Mouse (Mus musculus) right cerebral cortex, postnatal 25 days (tissue): ENCODE measurements at regions not wholly inside any gene's neighbourhood (a gene's known extent, or its start where the extent isn't known, plus 50 kb on each side); places are given as distances from the start of the nearest gene placed in this dataset.

Experiments used
- DNase-seq: peaks from one replicate; pipeline ENCODE4 v3.0.0; 2022

DNA sequence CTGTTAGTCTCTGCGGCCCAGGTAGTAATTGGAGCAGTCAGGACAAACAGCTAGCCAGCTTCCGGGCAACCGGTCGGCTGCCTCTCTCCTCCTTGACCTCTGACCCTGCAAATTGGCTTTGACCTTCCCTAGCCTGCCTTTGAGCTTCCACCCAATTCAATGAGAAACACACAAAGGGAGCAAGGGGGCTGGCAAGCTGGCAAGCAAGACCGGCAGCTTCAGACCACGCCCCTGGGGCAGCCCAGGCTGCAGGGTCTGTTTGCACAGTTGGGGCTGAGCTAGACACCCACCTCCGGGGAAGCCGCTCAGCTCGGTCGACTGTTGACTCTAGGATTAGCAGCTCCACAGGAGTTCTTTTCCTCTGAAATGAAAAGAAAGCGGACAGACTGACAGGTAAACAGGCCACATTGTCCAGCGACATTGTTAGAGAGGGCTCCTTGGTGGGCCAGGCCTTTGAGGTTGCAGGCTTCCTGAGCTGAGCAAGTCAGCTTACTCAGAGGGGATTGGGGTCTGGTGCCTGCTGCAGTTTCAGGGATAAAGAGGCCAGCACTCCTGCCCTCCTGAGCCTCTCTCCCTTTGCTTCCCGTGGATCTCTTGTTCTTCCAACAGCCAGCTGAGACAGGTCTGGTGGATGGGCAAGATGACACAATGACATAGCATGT, 116.6 kb downstream of the Inhbb start:
- DNase-seq = no peak

DNA sequence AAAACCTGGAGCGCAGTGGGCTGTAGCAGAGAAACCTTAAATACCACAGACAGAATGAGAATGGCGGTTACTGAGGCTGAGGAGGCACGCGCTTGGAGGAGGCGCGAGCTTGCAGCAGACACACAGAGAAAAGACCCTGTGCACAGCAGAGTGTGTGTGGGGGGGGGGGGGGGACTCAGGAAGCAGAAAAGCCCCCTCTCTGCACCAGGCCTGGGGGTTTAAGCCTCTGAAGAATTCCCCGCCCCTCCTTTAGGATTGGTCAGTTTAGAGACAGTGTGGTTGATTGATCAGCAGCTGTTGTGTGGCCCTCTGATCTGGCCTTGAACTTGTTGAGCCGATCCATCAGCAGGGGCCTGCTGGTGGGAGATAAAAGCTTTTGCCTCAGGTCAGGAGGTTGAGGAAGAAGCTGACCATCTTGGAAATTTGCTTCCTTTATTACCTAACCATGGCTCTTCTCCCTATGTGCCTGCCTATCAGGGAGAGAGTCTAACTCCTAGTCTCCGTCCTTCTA, 117.5 kb downstream of the Inhbb start:
- DNase-seq = no peak

DNA sequence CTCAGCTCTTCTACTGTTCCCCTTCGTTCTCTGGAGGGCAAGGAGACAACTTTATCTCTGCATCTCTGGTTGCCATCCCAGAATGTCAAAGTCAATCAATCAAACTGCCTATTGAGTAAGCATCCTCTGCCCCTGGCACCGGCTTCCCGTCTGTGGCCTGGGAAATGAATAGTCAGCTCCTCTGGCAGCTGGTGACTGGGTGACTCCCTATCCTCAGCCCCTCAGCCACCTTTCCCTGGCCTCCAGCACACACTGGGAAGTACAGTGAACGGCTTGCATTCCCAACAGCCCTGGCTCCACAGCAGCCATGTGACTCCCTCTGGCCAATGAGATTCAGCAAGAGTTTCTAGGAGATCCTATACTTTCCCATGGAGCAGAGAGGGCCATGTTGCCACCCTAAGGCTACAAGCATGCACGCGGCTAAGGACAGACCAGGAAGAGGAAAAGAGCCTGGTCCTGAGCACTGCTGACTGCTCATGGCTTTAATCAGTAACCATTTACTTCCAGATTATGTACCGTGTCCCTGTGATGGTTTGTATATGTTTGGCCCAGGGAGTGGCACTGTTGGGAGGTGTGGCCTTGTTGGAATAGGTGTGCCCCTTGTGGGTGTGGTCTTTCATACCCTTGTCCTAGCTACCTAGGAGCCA, 119.6 kb downstream of the Inhbb start:
- no peak for DNase-seq

DNA sequence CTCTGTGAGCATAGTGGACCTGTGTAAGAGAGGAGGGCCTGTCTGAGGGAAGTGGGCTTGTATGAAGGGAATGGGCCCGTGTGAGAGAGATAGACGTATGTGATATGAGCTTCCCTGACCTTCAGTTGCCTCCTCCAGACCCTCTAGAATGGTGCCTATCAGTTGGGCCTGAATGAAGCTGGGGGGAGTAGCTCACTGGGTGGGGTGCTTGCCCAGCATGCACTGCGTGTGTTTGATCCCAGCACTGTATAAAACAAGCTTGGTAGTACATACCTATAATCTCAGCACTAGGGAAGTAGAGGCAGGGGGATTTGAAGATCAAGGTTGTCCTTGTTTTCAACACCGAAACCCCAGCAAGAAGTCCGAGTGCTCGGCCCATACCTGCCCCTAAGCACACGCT, 120.1 kb downstream of the Inhbb start:
- no peak for DNase-seq

DNA sequence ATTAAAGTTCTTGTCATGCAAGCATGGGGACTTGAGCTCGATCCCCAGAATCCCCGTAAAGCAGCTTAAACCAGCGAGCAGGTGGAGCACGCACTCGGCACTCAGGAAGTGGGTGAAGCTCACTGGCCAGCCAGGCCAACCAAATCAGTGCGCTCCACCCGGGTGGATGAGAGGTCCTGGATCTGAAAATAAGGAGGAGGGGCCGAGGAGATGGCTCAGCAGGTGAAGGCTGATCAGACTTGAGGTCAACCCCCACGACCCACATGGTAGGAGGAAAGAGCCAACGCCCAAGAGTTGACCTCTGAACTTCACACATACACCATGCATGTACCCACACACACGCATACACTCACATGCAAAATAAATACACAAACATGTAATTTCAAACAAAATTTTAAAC, 120.8 kb downstream of the Inhbb start:
- DNase-seq = no peak

DNA sequence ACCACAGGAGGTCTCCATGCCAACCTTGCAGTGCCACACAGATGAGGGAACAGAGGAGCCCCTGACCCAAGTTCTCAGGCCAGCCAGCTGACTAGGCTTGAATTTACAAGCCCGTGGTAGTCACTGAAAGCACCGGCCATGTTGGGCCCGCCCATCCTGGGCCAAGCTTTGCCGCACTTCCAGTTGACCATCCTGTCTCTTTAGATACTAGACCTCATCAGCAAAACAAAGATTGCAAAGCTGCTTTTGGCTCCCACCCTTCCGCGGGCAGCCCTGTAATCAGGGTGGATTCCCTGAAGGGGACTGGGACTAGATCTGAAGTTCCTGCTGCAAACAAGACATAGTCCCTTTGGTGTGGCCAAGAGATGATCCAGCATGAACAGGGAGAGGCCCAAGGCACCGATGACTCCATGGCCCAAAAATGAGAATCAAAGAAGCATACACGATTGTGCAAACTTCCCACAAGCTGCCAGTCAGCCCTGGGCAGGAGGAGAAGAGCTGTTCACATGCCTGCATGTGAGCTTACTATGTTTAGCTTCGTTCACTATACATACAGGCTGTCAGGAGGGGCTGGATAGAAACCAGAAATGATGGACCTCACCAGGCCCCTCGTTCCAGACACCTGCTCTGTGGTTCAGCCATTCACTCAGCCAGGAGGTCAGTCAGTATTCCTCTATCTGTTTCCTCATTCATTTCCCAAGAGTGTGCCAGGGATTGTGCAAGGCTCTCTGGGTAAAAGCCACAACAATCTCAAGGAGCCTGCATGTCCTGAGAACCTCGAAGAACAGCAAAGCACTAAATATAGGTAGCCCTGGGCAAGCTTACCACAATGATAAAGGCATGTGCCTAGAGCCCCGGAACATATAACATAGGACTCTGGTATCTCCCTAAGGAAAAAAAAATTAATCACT, 122.0 kb downstream of the Inhbb start:
- no peak for DNase-seq

DNA sequence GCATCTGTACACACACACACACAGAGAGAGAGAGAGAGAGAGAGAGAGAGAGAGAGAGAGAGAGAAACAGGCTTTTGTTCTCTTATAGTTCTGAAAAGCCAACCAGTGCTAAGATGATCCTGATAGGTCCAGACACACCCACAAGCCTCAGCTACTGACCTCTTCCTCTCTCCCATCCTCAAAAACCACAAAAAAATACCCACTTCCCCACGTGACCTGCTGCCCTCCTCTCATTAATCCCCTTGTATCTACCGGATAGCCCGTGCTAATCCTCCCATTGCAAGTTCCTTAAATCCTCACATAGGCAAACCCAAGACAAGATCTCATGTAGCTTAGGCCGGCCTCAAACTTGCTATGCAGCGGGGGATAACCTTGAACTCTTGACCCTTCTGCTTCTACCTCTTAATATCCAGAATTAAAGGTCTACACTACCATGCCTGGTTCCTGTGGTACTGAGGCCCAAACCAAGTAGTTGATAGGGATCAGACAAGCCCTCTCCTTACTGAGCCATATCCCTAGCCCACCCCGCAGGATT, 123.3 kb downstream of the Inhbb start:
- DNase-seq = no peak

DNA sequence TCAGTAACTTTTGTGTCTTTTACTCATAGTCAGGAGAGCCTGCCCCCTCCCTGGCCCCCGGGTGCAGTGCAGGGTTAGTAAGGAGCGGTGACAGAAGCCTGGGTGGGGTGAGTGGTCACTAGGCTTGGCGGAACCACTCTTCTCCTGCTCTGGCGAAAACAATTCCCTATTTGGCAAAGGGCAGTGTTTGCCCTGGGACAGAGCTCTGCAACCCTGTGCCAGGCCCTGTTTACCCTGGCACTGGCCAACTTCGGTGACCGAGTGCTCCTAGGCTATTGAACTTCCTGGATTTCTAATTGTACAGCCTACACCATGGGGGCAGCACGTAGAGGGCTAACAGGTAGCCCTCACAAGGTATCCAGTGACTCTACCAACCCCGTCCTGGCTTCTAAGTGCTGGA, 126.9 kb downstream of the Inhbb start:
- no peak for DNase-seq

DNA sequence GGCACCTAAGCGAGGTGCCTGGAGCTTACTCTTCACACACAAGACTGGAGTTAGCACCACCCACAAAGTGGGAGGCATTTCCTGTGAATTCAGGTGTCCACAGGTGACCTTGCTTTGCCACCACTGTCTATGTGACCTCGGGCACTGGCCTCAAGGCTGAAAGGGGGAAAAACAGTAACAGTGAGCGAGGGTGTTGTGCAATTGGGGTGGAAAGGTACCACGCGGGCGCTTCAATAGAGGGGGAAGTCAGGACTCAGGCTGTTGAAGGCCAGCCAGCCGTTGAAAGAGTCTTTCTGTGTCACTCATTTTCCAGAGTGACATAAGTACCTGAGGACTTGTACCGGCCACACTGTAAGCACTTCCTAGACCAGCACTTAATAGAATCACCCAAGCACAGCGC, 128.2 kb downstream of the Inhbb start:
- DNase-seq = no peak

DNA sequence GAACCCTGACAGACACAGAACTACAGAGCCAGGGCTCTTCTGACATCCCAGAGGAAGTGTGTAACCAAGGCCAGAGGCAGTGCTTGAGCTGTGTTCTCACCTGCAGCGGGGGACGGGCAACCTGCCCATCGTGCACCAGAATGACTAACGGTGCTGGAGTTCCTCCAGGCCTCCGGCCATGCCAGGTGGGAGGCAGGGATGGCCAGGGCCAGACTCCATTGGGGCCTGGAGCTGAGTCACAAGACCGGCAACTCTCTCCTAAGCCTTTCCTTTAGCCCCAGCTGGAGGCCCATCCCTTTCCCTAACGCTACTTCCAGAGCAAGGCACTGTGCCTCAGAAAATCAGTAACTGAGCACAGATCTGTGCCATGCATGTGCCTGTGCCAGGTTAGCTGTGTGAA, 129.8 kb downstream of the Inhbb start:
- no peak for DNase-seq

DNA sequence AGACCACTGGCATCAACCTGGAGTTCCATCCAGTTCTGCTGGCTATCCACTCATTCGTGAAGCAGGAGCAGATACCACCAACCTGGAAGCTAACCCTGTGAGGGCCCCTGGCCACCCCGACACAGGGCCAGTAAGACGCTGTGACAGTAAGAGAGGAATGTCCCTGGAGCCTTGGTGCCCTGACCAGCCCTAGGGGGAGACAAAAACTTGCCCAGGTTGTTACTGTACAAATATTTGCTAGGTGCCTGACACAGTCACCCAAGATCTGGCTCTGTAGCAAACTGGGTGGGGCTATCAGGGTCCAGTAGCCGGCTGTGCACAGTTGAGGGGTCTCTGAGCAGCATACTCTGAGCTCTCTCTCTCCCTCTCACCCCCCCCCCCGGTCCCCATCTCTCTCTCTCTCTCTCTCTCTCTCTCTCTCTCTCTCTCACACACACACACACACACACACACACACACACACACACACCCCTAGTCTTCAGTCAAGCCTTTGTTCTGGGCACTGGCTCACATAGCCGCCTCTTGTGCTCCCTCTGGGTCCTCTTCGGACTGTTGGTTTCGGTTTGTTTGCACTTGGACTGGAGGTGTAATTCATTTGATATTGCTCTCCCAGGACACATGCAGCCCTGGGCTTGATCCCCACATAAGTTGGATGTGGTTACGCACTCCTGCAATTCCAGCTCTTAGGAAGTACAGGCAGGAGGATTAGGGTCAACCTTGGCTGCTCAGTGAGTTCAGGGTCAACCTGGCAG, 131.7 kb downstream of the Inhbb start:
- no peak for DNase-seq

DNA sequence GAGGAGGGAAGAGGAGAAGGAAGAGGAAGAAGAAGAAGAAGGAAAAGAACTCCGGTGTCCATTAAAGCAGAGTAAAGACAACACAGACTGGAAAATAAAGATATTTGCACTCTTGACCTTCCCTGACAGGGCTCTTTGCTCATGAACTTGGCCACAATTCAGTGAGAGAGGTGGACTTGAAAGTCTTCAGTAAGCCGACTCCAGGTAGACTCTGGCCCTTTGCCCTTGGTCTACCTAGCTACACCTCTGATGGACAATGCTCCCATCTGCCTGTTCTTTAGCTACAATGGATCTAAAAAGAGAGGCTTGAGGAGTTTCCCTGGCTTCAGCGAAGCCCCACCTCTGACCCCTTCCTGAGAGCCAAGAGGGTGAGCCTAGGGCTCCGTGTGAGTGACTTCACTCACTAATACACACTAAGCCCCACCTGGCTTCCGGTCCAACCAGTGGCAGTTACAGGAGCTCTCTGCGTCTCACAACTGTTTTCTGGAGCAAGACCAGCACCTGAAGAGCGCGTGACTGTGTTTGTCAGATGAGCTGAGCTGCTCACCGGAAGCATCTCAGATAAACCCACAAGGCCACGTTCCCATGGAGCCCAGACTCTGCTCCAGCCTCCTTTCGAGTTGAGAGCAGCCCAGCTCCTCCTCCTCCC, 132.4 kb downstream of the Inhbb start:
- DNase-seq = no peak

DNA sequence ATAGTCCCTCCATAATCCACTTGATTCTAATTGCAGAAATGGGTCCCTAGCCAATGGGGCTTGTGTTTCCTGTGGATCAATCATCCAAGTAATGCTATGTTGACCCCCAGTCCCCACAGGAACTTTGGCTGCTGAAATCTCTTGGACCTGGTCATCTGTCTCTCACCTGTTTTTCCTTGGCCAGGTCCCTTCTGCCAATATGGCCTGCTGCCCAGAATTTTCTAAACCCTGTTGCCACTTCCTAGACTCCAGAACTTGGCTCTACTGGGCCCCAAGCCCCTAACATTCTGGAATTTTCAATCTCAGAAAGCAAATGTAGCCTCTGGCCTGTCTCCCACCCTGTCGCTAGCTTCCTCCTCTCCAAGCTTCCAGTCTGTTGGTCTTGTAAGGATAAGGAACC, 139.6 kb downstream of the Inhbb start:
- DNase-seq = no peak

DNA sequence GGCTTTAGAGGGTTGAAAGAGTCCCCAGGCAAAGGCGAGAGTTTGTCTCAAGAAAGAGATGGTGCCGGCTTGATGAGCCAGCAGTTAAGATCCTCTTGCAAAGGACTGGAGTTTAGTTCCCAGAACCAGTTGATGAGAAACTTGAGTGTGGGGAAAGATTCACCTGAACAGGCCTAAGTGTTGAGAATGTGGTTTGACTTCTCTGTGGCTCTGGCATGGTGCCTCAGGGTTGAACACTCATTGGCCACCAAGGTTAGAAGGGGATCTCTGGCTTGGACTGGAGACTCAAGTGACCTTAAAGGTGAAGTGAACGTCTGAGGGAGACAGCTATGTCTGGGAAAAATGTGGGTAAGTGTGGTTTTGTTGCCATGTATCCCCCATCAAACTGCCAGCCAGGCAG, 142.8 kb downstream of the Inhbb start:
- DNase-seq = no peak

DNA sequence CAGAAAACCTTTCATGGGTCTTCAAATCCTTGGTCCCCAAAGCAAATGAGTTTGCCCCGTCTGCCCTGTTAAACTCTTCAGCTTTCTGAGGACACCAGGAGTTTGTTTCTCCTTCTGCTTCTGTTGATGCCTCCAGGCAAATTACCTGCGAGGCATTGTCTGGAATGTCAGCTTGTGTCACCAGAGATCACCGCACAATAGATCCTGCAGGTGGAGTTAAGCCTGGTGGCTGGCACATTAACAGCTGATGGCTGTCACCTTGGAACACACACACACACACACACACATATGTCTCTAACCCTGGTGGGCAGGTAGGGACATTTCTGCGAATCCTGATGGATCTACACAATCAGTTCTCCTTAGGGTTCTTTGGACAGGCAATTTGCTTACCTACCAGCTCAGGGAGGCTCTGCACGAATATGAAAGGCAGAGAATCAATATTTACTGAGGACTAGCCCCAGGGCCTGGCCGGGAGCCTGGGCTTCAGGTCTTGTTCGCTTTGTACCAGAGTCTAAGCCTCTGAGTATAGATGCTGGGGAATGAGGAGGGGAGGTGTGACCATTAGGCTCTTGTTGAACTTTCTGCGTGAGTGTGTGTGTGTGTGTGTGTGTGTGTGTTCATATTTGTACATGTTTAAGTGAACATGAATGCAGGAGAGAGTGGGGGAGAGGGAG, 143.4 kb downstream of the Inhbb start:
- DNase-seq = no peak

DNA sequence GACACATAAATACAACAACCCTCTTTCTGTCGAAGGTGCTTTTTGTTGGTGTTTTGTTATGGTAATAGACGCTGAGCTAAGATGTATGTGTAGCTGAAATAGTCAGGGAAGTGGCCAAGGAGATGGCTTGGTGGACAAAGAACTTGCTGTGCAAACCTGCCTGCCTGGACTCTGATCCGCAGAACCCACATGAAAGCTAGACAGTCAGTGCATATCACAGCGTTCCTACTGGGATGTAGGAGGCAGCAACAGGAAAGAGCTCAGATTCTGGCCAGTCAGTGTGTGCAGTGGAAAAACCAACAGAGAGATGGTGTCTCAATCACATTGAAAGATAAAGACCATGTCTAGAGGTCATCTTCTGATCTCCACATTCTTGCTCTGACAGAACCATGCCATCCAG, 144.1 kb downstream of the Inhbb start:
- DNase-seq = no peak

DNA sequence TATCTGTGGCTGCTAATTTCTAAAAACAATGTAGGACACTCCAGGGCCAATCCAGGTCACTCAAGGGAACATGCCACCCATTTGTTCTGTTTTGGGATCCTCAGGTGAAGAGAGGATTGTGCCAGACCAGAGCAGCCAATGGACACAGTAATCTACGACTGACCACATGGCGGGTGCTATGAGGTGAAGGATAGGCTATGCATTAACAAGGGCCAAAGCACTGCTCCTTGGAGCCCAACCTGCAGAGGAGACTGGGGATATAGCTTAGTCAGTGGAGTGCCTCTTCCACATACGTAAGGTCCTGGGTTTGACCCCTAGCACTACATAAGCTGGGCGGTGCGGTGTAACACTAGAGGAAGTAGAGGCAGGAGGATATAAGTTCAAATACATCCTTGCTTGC, 156.0 kb downstream of the Inhbb start:
- DNase-seq = no peak

DNA sequence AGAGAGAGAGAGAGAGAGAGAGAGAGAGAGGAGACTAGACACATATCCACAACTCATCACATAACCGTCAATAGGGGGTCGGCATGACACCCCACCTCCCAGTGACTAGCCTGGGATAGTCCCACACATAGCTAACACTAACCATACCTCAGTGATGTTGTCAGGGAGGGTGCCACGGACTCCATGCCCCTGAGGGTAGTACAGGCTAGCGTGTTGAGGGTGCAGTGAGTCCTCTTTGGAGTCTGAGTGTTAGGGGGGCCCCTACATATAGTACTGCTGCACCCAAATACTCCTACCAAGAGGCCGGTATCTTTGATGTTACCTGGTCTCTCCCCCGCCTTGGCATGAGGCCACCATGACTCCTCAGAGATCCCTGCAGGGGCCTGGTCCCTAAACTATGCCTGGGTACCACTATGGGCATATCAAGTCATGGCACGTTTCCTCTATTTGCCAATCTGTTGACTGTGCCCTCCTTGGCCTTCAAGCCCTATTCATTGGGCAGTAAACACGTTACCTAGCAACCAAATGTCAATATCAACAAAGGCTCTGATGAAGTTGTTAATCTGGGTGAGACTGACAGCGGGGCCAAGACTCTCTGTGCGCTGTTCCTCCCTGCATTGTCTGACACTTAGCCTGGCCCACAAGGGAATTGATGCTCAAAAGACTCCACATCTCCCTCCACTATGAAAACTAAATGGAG, 156.7 kb downstream of the Inhbb start:
- no peak for DNase-seq

DNA sequence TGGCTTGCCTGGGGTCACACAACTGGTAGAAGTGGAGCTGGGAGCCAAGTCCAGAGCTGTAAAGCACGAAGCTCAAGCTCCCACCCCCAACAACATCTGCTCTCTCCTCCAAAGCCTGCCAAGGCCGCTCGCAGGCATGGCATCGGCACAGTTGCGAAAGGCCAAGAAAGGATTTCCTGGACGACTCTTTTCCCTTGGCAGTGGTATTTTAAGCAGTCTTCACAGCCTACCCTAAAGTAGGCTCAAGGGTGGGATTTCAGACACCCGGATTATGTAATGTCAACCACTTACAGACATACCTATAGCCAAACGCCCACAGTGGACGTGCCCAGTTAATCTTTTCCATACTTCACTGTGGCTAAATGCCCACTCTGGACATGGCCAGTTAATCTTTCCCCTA, 162.6 kb downstream of the Inhbb start:
- no peak for DNase-seq

DNA sequence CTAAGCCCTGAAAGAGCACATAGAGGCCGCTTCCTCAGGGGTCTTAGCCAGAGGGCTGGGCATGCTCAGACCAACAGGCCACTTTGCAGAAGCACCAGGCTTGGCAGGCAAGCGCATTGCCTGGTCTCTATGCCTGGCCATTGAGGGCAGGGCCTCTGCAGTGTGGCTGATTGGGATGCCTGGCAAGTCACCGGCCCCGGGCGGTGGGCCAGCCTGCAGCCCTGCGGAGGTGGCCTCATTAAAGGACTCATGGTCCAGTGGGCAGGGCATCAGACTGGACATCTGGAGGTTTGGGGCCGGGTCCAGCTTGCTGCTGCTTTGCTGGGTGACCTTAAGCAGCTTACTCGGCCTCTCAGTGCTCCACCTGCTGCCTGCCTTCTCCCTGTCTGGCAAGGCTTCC, 165.3 kb downstream of the Inhbb start:
- DNase-seq = peak; percentile 66

DNA sequence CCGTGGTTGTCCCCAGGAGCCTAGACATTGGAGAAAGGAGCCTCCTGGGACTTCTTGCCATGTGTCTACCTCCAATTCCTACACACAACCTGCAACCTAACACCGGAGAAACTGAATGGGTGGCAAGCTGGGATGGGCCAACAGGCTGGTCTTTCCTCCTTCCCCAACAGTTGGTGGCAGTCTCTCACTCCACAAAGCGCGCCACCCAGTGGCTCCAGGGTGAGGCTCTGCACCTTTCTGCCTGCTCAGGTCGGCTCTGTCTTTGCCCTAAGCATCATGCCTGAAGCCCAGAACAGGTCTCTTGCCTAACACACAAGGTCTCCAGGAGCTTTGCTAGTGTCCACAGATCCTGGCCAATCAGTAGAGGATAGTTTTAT, 166.0 kb downstream of the Inhbb start:
- DNase-seq = no peak
